Comparison of ENCODE assay signal across 1 mouse cellular context in the genomic region with DNA sequence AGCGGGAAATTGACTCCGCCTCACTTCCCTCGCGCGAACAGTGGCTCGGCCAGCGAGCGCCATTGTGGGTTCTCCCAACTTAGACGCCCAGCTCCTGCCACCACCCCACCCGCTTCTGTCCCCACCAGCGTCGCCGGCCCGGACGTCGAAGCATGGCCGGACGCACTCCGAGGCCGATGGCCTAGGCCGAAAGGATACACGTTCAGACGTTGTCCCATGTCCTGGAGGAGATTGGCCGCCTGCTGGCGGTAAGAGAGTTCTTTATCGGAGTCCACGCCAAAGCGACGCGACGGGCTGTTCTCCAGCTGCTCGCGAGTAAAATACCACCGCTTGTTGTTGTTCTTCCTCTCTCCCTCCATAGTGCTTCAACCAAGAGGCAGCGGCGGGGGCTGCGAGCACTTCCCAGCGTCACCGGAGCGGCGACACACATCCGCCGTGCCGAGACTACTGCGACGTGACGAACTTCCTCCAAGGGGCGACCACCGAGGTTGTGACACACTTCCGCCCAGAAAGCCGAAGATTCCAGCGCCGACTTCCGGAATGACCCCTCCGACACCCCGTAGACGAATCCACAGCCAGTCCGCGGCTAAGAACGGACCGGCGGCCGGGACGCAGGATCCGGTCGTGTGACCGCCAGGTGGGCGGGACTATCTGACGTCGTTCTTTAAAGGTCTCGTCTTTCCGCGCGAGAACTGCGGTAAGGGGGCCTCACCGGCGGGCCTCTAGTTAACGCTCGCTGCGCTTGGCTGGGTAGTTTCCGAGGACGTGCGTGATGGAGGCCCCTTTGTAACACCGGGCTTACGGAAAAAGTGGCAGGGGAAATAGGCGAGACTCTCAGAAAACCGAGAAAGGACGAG.
TF ChIP-seq lines count a peak whose summit lies in the region.

No protein-coding gene starts in this region.

TF ChIP-seq in CH12.LX, 34 proteins besides CTCF, POLR2A, EP300 and RAD21:
- TF ChIP-seq ZMIZ1 (IDR thresholded peaks at IDR 0.05; ENCODE audit: low read depth, low read length) = peak; percentile 97
- TF ChIP-seq PAX5 (IDR thresholded peaks at IDR 0.05; ENCODE audit: low read length) = no peak
- TF ChIP-seq USF1 (IDR thresholded peaks at IDR 0.05; ENCODE audit: low read depth, low read length) = peak; percentile 91
- TF ChIP-seq TCF12 (IDR thresholded peaks at IDR 0.05; ENCODE audit: low read depth, low read length) = peak; percentile 92
- no peak for TF ChIP-seq ZNF384 (IDR thresholded peaks at IDR 0.05; ENCODE audit: low read depth, low read length)
- peak; percentile 53; the same call in 1 of the 2 replicates for TF ChIP-seq NRF1 (IDR thresholded peaks at IDR 0.05; ENCODE audit: low read depth, low read length)
- peak; percentile 93; the same call in 1 of the 2 replicates for TF ChIP-seq KAT2A (IDR thresholded peaks at IDR 0.05; ENCODE audit: insufficient replicate concordance, low read length)
- no peak for TF ChIP-seq MAFK (IDR thresholded peaks at IDR 0.05; ENCODE audit: insufficient replicate concordance, low read length)
- peak; percentile 54 for TF ChIP-seq SIN3A (IDR thresholded peaks at IDR 0.05; ENCODE audit: low read length)
- TF ChIP-seq TBP (conservative IDR thresholded peaks at IDR 0.05; ENCODE audit: low read depth, low read length) = peak; percentile 94
- peak; percentile 97 for TF ChIP-seq HCFC1 (IDR thresholded peaks at IDR 0.05; ENCODE audit: low read depth, low read length)
- no peak; the same call in 1 of the 2 replicates for TF ChIP-seq MXI1 (IDR thresholded peaks at IDR 0.05; ENCODE audit: low read depth, low read length)
- peak; percentile 85 for TF ChIP-seq MEF2A (IDR thresholded peaks at IDR 0.05; ENCODE audit: borderline replicate concordance, low read depth, low read length)
- no peak for TF ChIP-seq ZC3H11A (IDR thresholded peaks at IDR 0.05; ENCODE audit: low read depth, low read length)
- TF ChIP-seq MYC (IDR thresholded peaks at IDR 0.05; ENCODE audit: low read depth, low read length) = peak; percentile 44; the same call in 1 of the 2 replicates
- peak; percentile 34 for TF ChIP-seq MAX (IDR thresholded peaks at IDR 0.05; ENCODE audit: low read length)
- peak; percentile 73 for TF ChIP-seq USF2 (conservative IDR thresholded peaks at IDR 0.05; ENCODE audit: low read depth, low read length)
- TF ChIP-seq POLR2AphosphoS2 (IDR thresholded peaks at IDR 0.05; ENCODE audit: low read depth, low read length) = peak; percentile 91; the same call in 1 of the 2 replicates
- peak; percentile 95 for TF ChIP-seq MAZ (IDR thresholded peaks at IDR 0.05; ENCODE audit: low read depth, low read length)
- peak; percentile 82; the same call in 1 of the 2 replicates for TF ChIP-seq RCOR1 (conservative IDR thresholded peaks at IDR 0.05; ENCODE audit: low read depth, low read length)
- TF ChIP-seq IRF4 (IDR thresholded peaks at IDR 0.05; ENCODE audit: low read depth, low read length) = peak; percentile 9
- no peak for TF ChIP-seq ZKSCAN1 (IDR thresholded peaks at IDR 0.05; ENCODE audit: borderline replicate concordance, low read depth, low read length)
- TF ChIP-seq ELF1 (IDR thresholded peaks at IDR 0.05; ENCODE audit: low read depth, low read length) = peak; percentile 98
- TF ChIP-seq E2F4 (IDR thresholded peaks at IDR 0.05; ENCODE audit: insufficient replicate concordance, low read depth, low read length) = no peak
- TF ChIP-seq SMC3 (IDR thresholded peaks at IDR 0.05; ENCODE audit: low read depth, low read length) = no peak
- no peak; the same call in none of the 2 replicates for TF ChIP-seq CHD1 (IDR thresholded peaks at IDR 0.05; ENCODE audit: low read depth, low read length)
- TF ChIP-seq BHLHE40 (IDR thresholded peaks at IDR 0.05; ENCODE audit: low read depth, low read length) = peak; percentile 87
- peak; percentile 81 for TF ChIP-seq ETS1 (conservative IDR thresholded peaks at IDR 0.05; ENCODE audit: low read depth, low read length)
- no peak for TF ChIP-seq JUN (IDR thresholded peaks at IDR 0.05; ENCODE audit: insufficient read depth, low read depth, low read length)
- peak; percentile 100 for TF ChIP-seq GABPA (IDR thresholded peaks at IDR 0.05; ENCODE audit: insufficient replicate concordance, low read depth, low read length)
- TF ChIP-seq UBTF (IDR thresholded peaks at IDR 0.05; ENCODE audit: low read depth, low read length) = 0 out of 2 replicates have a peak, but pooled peaks have one; percentile 58
- peak; percentile 99 for TF ChIP-seq NELFE (IDR thresholded peaks at IDR 0.05; ENCODE audit: low read depth, low read length)
- peak; percentile 99 for TF ChIP-seq CHD2 (IDR thresholded peaks at IDR 0.05; ENCODE audit: low read length)
